Mouse (Mus musculus) hindbrain, embryonic 15.5 days (tissue): ENCODE measurements at regions not wholly inside any gene's neighbourhood (a gene's known extent, or its start where the extent isn't known, plus 50 kb on each side); places are given as distances from the start of the nearest gene placed in this dataset.

Experiments used
- ATAC-seq: fragments of 200-750 bp; cut with Nextera tagmentation; 2 replicates; pipeline ENCODE4 v1.8.0; 2017; ENCODE audit warnings: low read depth, moderate number of reproducible peaks, moderate TSS enrichment; ENCODE audit not compliant: low FRiP score
- H3K27ac ChIP-seq: fragments of 300-500 bp; sonication (generic); replicated peaks from 2 replicates; pipeline ENCODE4 v1.5.1; 2015; ENCODE audit warnings: mild to moderate bottlenecking, inconsistent platforms
- H3K27me3 ChIP-seq: fragments of 300-500 bp; sonication (generic); 2 replicates; pipeline ENCODE4 v1.6.1; 2015; ENCODE audit warnings: control low read depth, inconsistent platforms
- H3K36me3 ChIP-seq: fragments of 300-500 bp; sonication (generic); 2 replicates; pipeline ENCODE4 v1.6.1; 2015; ENCODE audit warnings: control low read depth, inconsistent platforms
- H3K4me1 ChIP-seq: fragments of 300-500 bp; sonication (generic); replicated peaks from 2 replicates; pipeline ENCODE4 v1.6.1; 2015; ENCODE audit warnings: control low read depth, inconsistent platforms
- H3K4me2 ChIP-seq: fragments of 300-500 bp; sonication (generic); 2 replicates; pipeline ENCODE4 v1.6.1; 2015; ENCODE audit warnings: moderate library complexity, mild to moderate bottlenecking, inconsistent platforms
- H3K4me3 ChIP-seq: fragments of 300-500 bp; sonication (generic); 2 replicates; pipeline ENCODE4 v1.5.1; 2015; ENCODE audit warnings: mild to moderate bottlenecking, inconsistent platforms
- H3K9ac ChIP-seq: fragments of 300-500 bp; sonication (generic); 2 replicates; pipeline ENCODE4 v1.6.1; 2015; ENCODE audit warnings: inconsistent platforms
- H3K9me3 ChIP-seq: fragments of 300-500 bp; sonication (generic); 2 replicates; pipeline ENCODE4 v1.6.1; 2016; ENCODE audit warnings: control low read depth, inconsistent platforms
- WGBS: fragments of 180-500 bp; shearing (Covaris S2); methylation state at CpG from one replicate; pipeline ENCODE4 v1.1.7; 2015; 5-methylcytosine and 5-hydroxymethylcytosine counted together

DNA sequence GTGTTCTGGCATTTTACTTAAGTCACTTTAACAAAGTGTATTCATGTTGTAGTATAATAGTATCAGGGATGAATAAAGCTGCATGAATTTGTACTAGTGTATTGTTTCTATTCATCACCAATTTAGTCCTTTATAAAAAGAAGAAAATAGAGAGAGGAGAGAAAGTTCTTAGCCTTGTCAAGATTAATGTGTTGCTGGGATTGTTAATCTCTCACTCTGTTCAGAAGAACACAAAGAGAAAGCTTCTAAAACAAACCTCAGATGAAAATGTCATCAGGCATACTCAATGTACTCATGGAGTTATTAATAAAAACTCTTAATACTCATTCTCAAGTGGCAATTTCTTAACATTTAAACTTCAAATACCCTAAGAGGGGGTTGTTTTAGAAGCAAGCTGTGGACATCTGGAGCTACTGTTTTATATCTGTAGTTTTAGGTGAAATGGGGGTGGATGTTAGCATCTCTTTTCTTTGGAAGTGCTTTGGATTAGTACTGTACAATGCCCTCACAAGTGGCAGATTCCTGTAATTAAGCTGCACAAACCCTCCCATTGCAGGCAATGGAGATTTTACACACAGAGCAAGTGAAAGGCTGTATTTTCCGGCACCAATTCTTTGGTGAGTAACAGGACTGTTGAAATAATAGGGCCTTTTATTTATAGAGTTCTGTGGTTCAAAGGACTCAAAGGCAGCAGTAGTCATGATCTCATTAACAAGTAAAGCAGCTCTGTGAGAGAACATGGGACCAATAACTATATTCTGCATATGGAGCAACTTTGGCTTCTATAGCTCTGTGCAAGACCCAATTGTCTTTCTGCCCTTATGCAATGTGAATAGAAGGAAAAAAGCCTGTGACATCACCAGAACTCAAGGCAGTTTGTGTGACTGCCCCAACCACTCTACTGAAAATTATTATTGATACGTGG lies 273.4 kb upstream of the Epha5 start:
- Histone ChIP-seq H3K27me3 (no peaks in the 10 kb centered on the region), H3K27ac (no peak overlapping the region), H3K9ac (no peak overlapping the region), H3K36me3 (no peaks in the 10 kb centered on the region), H3K4me1 (no peaks in the 10 kb centered on the region), H3K4me2 (no peak overlapping the region), H3K9me3 (no peaks in the 10 kb centered on the region), H3K4me3 (no peak overlapping the region)
- WGBS = 53% methylated on average over 2 of the region's 2 CpGs
- ATAC-seq = no peak

DNA sequence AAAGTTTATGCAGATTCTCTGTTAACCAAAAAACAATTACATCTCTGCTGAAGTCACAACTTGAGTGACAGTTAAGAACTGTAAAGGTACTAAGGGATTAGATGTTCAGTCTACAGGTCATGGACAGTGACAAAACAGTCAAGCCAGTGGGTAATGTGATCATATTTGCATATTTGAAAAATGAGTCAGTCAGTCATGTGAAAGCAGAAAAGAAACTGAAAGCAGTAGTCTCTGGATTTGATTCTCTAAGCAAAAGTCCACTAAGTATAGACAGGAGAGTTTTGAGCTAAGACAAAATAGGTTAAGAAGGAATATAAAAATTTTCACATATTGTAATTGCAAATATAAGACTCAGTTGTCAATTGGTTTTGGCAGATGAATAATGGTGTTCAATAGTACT lies 270.4 kb upstream of the Epha5 start:
- no peaks in the 10 kb centered on the region for H3K27me3 ChIP-seq
- no peaks in the 10 kb centered on the region for H3K4me1 ChIP-seq
- no peak overlapping the region for H3K4me3 ChIP-seq
- H3K9me3 ChIP-seq = no peaks in the 10 kb centered on the region
- H3K36me3 ChIP-seq = no peaks in the 10 kb centered on the region
- no peak overlapping the region for H3K27ac ChIP-seq
- no peak overlapping the region for H3K4me2 ChIP-seq
- H3K9ac ChIP-seq = no peak overlapping the region
- ATAC-seq = no peak

DNA sequence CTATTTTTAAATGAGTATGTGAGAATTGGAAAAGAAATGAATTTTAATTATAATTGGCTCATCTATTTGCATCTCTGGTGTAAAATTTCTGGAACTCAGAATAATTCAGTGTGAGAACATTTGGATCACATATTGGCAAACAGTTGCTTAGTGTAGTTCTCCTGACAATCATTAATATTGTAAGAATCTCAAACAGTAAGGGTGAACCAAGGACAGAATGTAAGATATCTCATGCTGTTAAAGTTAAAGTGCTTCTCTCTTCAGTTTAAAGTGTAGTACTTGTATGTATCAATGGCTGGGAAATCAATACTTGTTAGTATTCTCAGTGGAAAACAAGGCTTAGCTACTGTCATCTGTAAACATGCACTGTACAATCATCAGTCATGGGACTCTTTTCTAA lies 238.0 kb upstream of the Epha5 start:
- H3K9me3 ChIP-seq = no peaks in the 10 kb centered on the region
- H3K4me1 ChIP-seq = no peaks in the 10 kb centered on the region
- no peak overlapping the region for H3K4me2 ChIP-seq
- no peak overlapping the region for H3K4me3 ChIP-seq
- no peaks in the 10 kb centered on the region for H3K36me3 ChIP-seq
- H3K27me3 ChIP-seq = no peaks in the 10 kb centered on the region
- ATAC-seq = no peak
- no peak overlapping the region for H3K27ac ChIP-seq
- H3K9ac ChIP-seq = no peak overlapping the region

DNA sequence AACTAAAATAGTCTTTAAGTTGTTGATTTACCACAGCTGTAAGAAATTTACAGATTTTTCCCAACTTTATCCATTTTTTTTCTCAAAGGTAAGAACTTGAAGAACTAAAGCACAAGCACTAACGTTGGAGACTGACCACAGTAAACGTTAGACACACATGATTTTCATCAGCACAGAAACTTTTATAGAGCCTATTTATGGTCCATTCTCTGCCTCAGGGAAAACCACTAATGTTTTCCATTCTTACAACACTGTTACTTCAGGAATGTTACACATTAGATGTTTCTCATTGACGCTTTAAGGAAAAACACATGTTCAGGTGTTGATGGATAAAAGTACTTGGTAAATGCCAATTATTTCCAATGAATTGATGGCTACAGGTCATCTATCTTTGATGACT lies 218.3 kb upstream of the Epha5 start:
- 92% methylated on average over 3 of the region's 3 CpGs for WGBS
- Histone ChIP-seq H3K36me3 (no peaks in the 10 kb centered on the region), H3K27me3 (no peaks in the 10 kb centered on the region), H3K27ac (no peak overlapping the region), H3K9me3 (no peaks in the 10 kb centered on the region), H3K4me2 (no peak overlapping the region), H3K9ac (no peak overlapping the region), H3K4me1 (no peaks in the 10 kb centered on the region), H3K4me3 (no peak overlapping the region)
- no peak for ATAC-seq

DNA sequence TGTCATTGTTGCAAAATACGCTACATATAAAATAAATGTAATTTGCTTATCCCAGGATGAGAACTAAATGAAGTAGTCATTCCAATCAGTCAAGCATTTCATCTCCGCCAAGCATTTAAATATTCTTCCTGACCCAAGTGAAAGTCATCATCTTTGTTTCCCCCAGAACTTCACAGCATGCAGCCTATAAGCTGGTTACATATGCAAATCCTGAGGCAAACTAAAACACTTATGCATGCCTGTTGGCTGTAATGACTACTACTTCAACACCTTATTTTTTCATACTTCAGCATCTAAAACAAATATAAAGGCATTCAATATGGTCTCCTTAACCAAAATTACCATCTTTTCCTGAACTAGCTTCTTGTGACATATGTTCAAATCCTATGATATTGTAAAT lies 215.7 kb upstream of the Epha5 start:
- Histone ChIP-seq H3K9ac (no peak overlapping the region), H3K4me3 (no peak overlapping the region), H3K4me2 (no peak overlapping the region), H3K27ac (no peak overlapping the region), H3K36me3 (no peaks in the 10 kb centered on the region), H3K27me3 (no peaks in the 10 kb centered on the region), H3K4me1 (no peaks in the 10 kb centered on the region), H3K9me3 (no peaks in the 10 kb centered on the region)
- no peak for ATAC-seq
- WGBS = 71% methylated on average over 2 of the region's 2 CpGs

DNA sequence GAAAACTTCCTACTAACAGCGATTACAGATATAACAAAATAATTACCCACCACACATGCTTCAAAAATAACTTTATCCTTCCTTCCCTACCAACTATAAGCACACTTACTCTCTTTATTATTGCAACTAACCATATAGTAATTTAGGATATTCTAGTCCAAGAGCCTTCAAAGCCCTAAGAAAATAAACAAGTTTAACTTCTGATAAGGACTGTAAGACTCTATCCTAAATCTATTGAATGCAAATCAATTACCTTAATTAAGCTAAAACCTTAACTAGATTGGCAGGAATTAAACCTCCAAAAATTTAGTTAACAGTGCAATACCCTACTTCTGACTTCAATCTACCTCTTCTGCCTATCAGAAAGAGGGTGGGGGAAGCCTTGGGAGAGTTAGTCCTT lies 201.0 kb upstream of the Epha5 start:
- no peak for ATAC-seq
- Histone ChIP-seq H3K4me3 (no peak overlapping the region), H3K36me3 (no peaks in the 10 kb centered on the region), H3K27me3 (no peaks in the 10 kb centered on the region), H3K9me3 (no peaks in the 10 kb centered on the region), H3K9ac (no peak overlapping the region), H3K27ac (no peak overlapping the region), H3K4me1 (no peaks in the 10 kb centered on the region), H3K4me2 (no peak overlapping the region)
- 91% methylated on average over 1 of the region's 1 CpGs for WGBS

DNA sequence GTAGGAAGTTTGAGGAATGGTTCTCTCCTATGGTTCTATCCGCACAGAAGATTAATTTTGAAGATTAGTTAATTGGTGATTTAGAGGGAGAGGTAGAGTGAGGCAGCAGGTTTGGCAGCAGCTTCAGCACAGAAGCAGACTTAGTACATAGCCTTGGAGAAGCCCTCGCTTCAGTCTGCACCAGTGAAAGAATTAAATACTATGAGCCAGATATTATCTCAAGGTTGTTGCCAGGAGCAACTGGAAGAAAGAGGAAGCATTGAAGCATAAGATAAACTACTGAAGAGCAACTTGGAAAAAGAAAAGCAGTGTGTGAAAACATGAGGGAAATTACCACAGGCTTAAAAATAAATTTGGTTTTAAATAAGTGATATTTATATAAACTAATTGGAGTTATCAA lies 191.5 kb upstream of the Epha5 start:
- H3K9me3 ChIP-seq = no peaks in the 10 kb centered on the region
- no peak overlapping the region for H3K4me2 ChIP-seq
- no peaks in the 10 kb centered on the region for H3K27me3 ChIP-seq
- no peaks in the 10 kb centered on the region for H3K36me3 ChIP-seq
- ATAC-seq = no peak
- WGBS = 50% methylated on average over 2 of the region's 2 CpGs
- H3K27ac ChIP-seq = no peak overlapping the region
- no peak overlapping the region for H3K9ac ChIP-seq
- no peak overlapping the region for H3K4me3 ChIP-seq
- H3K4me1 ChIP-seq = no peaks in the 10 kb centered on the region

DNA sequence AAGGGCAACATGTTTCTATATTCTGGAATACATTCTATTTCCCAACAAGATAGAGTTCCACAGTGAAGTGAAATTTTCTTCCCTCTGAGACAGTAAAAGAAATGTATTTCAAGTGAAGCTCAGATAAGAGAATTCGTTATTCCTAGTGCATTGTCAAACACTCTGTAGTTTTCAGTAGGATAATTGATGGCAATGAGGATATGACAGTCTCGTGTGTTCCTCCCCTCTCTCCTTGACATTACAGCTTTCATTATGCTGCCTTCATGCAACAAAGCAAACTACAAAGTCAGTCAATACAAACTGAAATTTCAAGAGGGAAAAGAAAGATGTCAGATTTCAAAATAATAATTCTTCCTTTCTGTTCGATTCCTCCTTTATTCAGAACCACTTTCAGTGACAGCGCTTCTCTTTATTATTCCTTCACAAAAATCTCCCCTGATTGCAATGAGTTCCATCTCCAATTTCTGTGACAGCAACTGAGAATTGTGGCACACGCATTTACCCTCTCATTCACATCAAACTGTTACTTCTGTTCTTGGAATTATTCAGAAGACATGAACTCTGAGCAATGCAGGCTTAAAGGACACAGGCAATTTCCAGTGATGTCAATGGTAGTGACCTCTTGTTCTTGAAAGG lies 148.2 kb upstream of the Epha5 start:
- Histone ChIP-seq H3K9ac (no peak overlapping the region), H3K27me3 (no peaks in the 10 kb centered on the region), H3K36me3 (no peaks in the 10 kb centered on the region), H3K4me1 (no peaks in the 10 kb centered on the region), H3K27ac (no peak overlapping the region), H3K4me3 (no peak overlapping the region), H3K9me3 (no peaks in the 10 kb centered on the region), H3K4me2 (no peak overlapping the region)
- WGBS = 81% methylated on average over 5 of the region's 5 CpGs
- ATAC-seq = no peak

DNA sequence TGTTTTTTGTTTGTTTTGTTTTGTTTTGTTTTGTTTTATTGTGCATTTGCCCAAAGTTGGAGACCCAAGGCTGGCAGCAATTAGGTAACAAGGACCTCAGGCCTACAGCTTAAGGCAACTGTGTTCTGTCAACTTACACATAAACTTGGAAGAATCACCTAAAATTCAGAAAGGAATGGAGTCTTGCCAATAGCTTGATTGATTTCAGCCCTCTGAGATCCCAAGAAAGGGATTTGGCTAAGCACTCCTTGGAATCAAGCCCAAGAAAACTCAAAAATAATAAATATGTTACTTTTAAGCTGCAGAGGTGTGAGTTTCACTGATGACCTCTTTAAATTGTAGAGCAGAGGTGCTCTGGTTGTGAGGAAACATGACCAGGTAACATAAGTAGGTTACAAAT lies 102.7 kb upstream of the Epha5 start:
- Histone ChIP-seq H3K9ac (no peak overlapping the region), H3K4me3 (no peak overlapping the region), H3K4me1 (no peaks in the 10 kb centered on the region), H3K27ac (no peak overlapping the region), H3K4me2 (no peak overlapping the region), H3K9me3 (no peaks in the 10 kb centered on the region), H3K36me3 (no peaks in the 10 kb centered on the region), H3K27me3 (no peaks in the 10 kb centered on the region)
- no peak for ATAC-seq

DNA sequence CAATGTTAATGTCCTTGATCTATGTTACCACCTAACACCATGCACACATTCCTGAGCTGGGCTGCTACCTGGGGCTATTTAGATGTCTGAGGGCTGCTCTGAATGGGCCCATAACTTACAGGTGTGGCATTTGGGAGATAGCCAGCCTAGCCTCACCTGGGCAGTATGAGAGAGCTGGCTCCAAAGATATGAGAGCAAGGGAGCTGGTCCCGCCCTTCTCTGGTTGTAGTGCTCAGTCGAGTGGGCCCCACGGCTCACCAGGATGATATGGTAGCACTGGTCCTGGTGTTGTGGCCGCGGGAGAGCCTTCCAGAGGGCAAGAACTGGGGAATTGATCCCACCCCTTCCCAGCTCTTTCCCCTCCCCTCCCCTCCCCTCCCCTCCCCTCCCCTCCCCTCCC lies 93.0 kb upstream of the Epha5 start:
- 77% methylated on average over 5 of the region's 5 CpGs for WGBS
- no peaks in the 10 kb centered on the region for H3K4me1 ChIP-seq
- H3K9me3 ChIP-seq = no peaks in the 10 kb centered on the region
- H3K27me3 ChIP-seq = no peaks in the 10 kb centered on the region
- H3K4me2 ChIP-seq = no peak overlapping the region
- H3K9ac ChIP-seq = no peak overlapping the region
- no peak overlapping the region for H3K4me3 ChIP-seq
- H3K36me3 ChIP-seq = no peaks in the 10 kb centered on the region
- H3K27ac ChIP-seq = no peak overlapping the region
- ATAC-seq = no peak

DNA sequence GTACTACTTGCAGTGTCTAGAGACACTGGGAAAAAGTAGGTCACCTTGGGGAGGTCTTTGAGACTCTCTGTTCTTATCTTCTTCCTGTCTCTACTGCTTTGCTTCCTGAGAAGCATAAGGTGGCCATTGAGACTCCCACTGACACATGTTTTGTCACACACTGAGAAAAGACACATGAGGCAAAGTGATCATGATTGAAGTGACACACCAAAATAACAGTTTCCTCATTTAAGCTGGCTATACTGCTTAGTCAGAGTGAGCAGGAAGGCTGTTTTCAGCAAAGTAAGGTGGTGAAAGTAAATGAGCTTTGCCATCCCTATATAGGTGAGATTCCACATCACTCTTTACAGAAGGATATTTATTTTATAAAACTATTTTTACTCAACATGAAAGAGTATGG lies 63.8 kb upstream of the Epha5 start:
- Histone ChIP-seq H3K4me2 (no peak overlapping the region), H3K27me3 (no peaks in the 10 kb centered on the region), H3K27ac (no peak overlapping the region), H3K4me3 (no peak overlapping the region), H3K36me3 (no peaks in the 10 kb centered on the region), H3K9me3 (no peaks in the 10 kb centered on the region), H3K9ac (no peak overlapping the region), H3K4me1 (no peaks in the 10 kb centered on the region)
- ATAC-seq = no peak
